Mouse (Mus musculus): ENCODE data around the gene Polr2l.

The Polr2l gene

GRCm38 (mm10) chr7:141484186-141485120 is 9.5 kb upstream of the Polr2l start:
- DNase-seq = peak; percentile 62 to 70

- peak; percentile 28 to 51 for DNase-seq
Observed at GRCm38 (mm10) chr7:141483114-141483653, 8.3 kb upstream of the Polr2l start.

GRCm38 (mm10) chr7:141482531-141483024 is 7.6 kb upstream of the Polr2l start:
- peak; percentile 59 to 66 for DNase-seq

- DNase-seq = peak; percentile 94 to 96
Observed at GRCm38 (mm10) chr7:141481498-141482401, 6.8 kb upstream of the Polr2l start.

- peak; percentile 86 to 89 for DNase-seq
Observed at GRCm38 (mm10) chr7:141480842-141481497, 6.0 kb upstream of the Polr2l start.

- DNase-seq = no peak
Observed at GRCm38 (mm10) chr7:141478270-141478748, 3.4 kb upstream of the Polr2l start.

GRCm38 (mm10) chr7:141477578-141478269 is 2.8 kb upstream of the Polr2l start:
- no peak for DNase-seq

GRCm38 (mm10) chr7:141476981-141477370 is 2.0 kb upstream of the Polr2l start:
- peak in 1 of 2 experiments; percentile 31 for DNase-seq

- peak; percentile 62 to 63 for DNase-seq
Observed at GRCm38 (mm10) chr7:141476226-141476980, 1.5 kb upstream of the Polr2l start.

- DNase-seq = peak in 1 of 2 experiments; percentile 49
Observed at GRCm38 (mm10) chr7:141475805-141476158, 850 bp upstream of the Polr2l start.

- peak in 1 of 2 experiments; percentile 12 for DNase-seq
Observed at GRCm38 (mm10) chr7:141474160-141474559, 772 bp downstream of the Polr2l start.

- peak in 1 of 2 experiments; percentile 22 for DNase-seq
Observed at GRCm38 (mm10) chr7:141472763-141473162, 2.2 kb downstream of the Polr2l start.

- DNase-seq = no peak
Observed at GRCm38 (mm10) chr7:141472226-141472625, 2.7 kb downstream of the Polr2l start.

- DNase-seq = no peak
Observed at GRCm38 (mm10) chr7:141471236-141471635, 3.7 kb downstream of the Polr2l start.

- no peak for DNase-seq
Observed at GRCm38 (mm10) chr7:141470637-141470944, 4.3 kb downstream of the Polr2l start.

- DNase-seq = peak in 1 of 2 experiments; percentile 10
Observed at GRCm38 (mm10) chr7:141469901-141470636, 4.9 kb downstream of the Polr2l start.

- peak in 1 of 2 experiments; percentile 13 for DNase-seq
Observed at GRCm38 (mm10) chr7:141469352-141469751, 5.6 kb downstream of the Polr2l start.

GRCm38 (mm10) chr7:141468522-141469211 is 6.3 kb downstream of the Polr2l start:
- peak; percentile 74 for DNase-seq

GRCm38 (mm10) chr7:141468164-141468521 is 6.8 kb downstream of the Polr2l start:
- DNase-seq = peak in 1 of 2 experiments; percentile 26
